Mouse (Mus musculus) layer of hippocampus, postnatal 10 days (tissue): ENCODE data around the gene Cd4. TPM values are rescaled to one million over a fixed set of nuclear protein-coding genes. Genes with fewer than 3 reads are reported as not detected.

Experiments
- DNase-seq, 2 experiments: peaks; one replicate each; pipeline ENCODE4 v3.0.0; 2021; ENCODE audit warnings: low spot score in 2 of 2
- total RNA-seq, 2 experiments: library from RNA; stranded (reverse); gene quantifications; 2 replicates each; pipeline ENCODE4 v1.2.3; 2021

Gene Cd4
- total RNA-seq, 2 experiments from 2014 or later, result 0.62 to 1.0 TPM

- DNase-seq, result no peak
These were observed 619 bp upstream of the Cd4 start for GRCm38 (mm10) chr6:124888555-124889125.

- DNase-seq, result no peak
These were observed 2.1 kb downstream of the Cd4 start for GRCm38 (mm10) chr6:124885956-124886381.

- DNase-seq, result peak; percentile 37
These were observed 3.1 kb downstream of the Cd4 start for GRCm38 (mm10) chr6:124884714-124885500.

- DNase-seq, result no peak
These were observed 4.7 kb downstream of the Cd4 start for GRCm38 (mm10) chr6:124883351-124883750.

- DNase-seq, result no peak
These were observed 6.2 kb downstream of the Cd4 start for GRCm38 (mm10) chr6:124881821-124882220.

GRCm38 (mm10) chr6:124879390-124879789, 8.6 kb downstream of the Cd4 start:
- DNase-seq, result no peak

GRCm38 (mm10) chr6:124874348-124874747, 13.7 kb downstream of the Cd4 start:
- no peak for DNase-seq

- no peak for DNase-seq
These were observed 21.5 kb downstream of the Cd4 start for GRCm38 (mm10) chr6:124866560-124866959.

- DNase-seq, result no peak
These were observed 22.2 kb downstream of the Cd4 start for GRCm38 (mm10) chr6:124865766-124866362.

- DNase-seq, result peak; percentile 75 to 78
These were observed 24.2 kb downstream of the Cd4 start, which contains the start of gene Gpr162 for GRCm38 (mm10) chr6:124863658-124864298. Gene Gpr162 (minus strand): TSS chr6:124863983.

- DNase-seq, result no peak
These were observed 24.8 kb downstream of the Cd4 start for GRCm38 (mm10) chr6:124863125-124863657.

GRCm38 (mm10) chr6:124862406-124863124, 25.5 kb downstream of the Cd4 start:
- DNase-seq, result peak in 1 of 2 experiments; percentile 32

- no peak for DNase-seq
These were observed 26.2 kb downstream of the Cd4 start for GRCm38 (mm10) chr6:124861802-124862201.

GRCm38 (mm10) chr6:124861266-124861665, 26.8 kb downstream of the Cd4 start:
- no peak for DNase-seq

- DNase-seq, result no peak
These were observed 27.5 kb downstream of the Cd4 start for GRCm38 (mm10) chr6:124860511-124860910.

- DNase-seq, result peak; percentile 92 to 94
These were observed 28.3 kb downstream of the Cd4 start for GRCm38 (mm10) chr6:124859725-124860124.

- no peak for DNase-seq
These were observed 29.3 kb downstream of the Cd4 start for GRCm38 (mm10) chr6:124858561-124859318.

- no peak for DNase-seq
These were observed 30.0 kb downstream of the Cd4 start for GRCm38 (mm10) chr6:124857840-124858530.
